Mouse (Mus musculus) ovary, postnatal 14 days (tissue): ENCODE results near the gene Eprs.

ENCODE experiments used
- DNase-seq: peaks from one replicate; pipeline ENCODE4 v3.0.0; 2022; ENCODE audit warnings: low spot score

Eprs gene

GRCm38 (mm10) chr1:185358211-185358610, 4.6 kb upstream of the Eprs start:
- DNase-seq, result no peak

- peak; percentile 31 for DNase-seq
Measured at GRCm38 (mm10) chr1:185363526-185364182, 810 bp downstream of the Eprs start.

- DNase-seq, result no peak
Measured at GRCm38 (mm10) chr1:185364183-185364540, 1.3 kb downstream of the Eprs start.

- DNase-seq, result no peak
Measured at GRCm38 (mm10) chr1:185367383-185367782, 4.5 kb downstream of the Eprs start.

- no peak for DNase-seq
Measured at GRCm38 (mm10) chr1:185369979-185370378, 7.1 kb downstream of the Eprs start.

- no peak for DNase-seq
Measured at GRCm38 (mm10) chr1:185376390-185376789, 13.5 kb downstream of the Eprs start.

- no peak for DNase-seq
Measured at GRCm38 (mm10) chr1:185377429-185377828, 14.6 kb downstream of the Eprs start.

- DNase-seq, result no peak
Measured at GRCm38 (mm10) chr1:185401615-185402014, 38.8 kb downstream of the Eprs start.

GRCm38 (mm10) chr1:185404021-185404420, 41.2 kb downstream of the Eprs start:
- DNase-seq, result no peak

GRCm38 (mm10) chr1:185405921-185406320, 43.1 kb downstream of the Eprs start:
- DNase-seq, result no peak

GRCm38 (mm10) chr1:185409831-185410230, 47.0 kb downstream of the Eprs start:
- DNase-seq, result no peak

- no peak for DNase-seq
Measured at GRCm38 (mm10) chr1:185418011-185418410, 55.2 kb downstream of the Eprs start.

- no peak for DNase-seq
Measured at GRCm38 (mm10) chr1:185419805-185420204, 57.0 kb downstream of the Eprs start.

GRCm38 (mm10) chr1:185420776-185421175, 57.9 kb downstream of the Eprs start:
- DNase-seq, result no peak

- no peak for DNase-seq
Measured at GRCm38 (mm10) chr1:185426583-185426982, 63.7 kb downstream of the Eprs start.

- DNase-seq, result no peak
Measured at GRCm38 (mm10) chr1:185430488-185430887, 67.6 kb downstream of the Eprs start.

GRCm38 (mm10) chr1:185431245-185431997, 68.6 kb downstream of the Eprs start:
- no peak for DNase-seq

GRCm38 (mm10) chr1:185431998-185432317, 69.1 kb downstream of the Eprs start:
- no peak for DNase-seq

- DNase-seq, result no peak
Measured at GRCm38 (mm10) chr1:185433112-185433511, 70.3 kb downstream of the Eprs start.

- DNase-seq, result no peak
Measured at GRCm38 (mm10) chr1:185438841-185439580, 76.2 kb downstream of the Eprs start.

- DNase-seq, result no peak
Measured at GRCm38 (mm10) chr1:185441703-185442472, 79.0 kb downstream of the Eprs start.

GRCm38 (mm10) chr1:185448936-185449335, 86.1 kb downstream of the Eprs start:
- no peak for DNase-seq
